Mouse (Mus musculus): Measurements from ENCODE around the gene Bdnf. TPM values are rescaled to one million over a fixed set of nuclear protein-coding genes. Genes with fewer than 3 reads are reported as not detected.

The Bdnf gene
- total RNA-seq, 2 experiments from 2014 or later, result 0.28 to 0.31 TPM

DNA sequence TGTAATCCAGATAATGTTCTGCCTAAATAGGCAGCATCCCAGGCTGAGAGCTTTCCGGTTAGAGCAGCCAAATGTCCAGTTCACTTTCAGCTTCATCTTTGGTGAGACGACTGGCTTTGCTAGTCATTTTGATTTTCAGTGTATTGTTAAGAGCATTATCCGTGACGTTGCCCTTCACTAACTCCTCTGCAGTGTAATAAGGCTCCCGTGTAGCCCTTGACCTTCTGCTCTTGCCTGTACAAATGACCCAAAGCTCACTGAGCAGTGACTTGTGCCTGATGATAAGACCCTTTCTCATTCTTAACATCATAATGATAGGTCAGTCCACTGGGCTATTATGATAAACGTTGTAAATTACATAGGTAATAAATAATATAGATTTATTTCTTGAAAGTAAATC lies 101.9 kb downstream of the Bdnf start:
- no peak for DNase-seq (ENCODE audit: low spot score in 2 of 2)

Other genes starting within 250 kb of the Bdnf start
- 10 to 100 TPM; 91.0 to 94.8 TPM for gene Lin7c, start 216.2 kb downstream of the Bdnf start, total RNA-seq (2021)
- 100 to 1,000 TPM; 108 to 133 TPM for gene Lgr4, start 242.9 kb downstream of the Bdnf start, total RNA-seq (2021)

Measured in adrenal gland, postnatal 4 days (tissue).